Mouse (Mus musculus): Measurements from ENCODE around the gene Ccdc114.

The Ccdc114 gene

GRCm38 (mm10) chr7:45988344-45988743, 64.5 kb downstream of the Ccdc114 start:
- DNase-seq: no peak

DNA sequence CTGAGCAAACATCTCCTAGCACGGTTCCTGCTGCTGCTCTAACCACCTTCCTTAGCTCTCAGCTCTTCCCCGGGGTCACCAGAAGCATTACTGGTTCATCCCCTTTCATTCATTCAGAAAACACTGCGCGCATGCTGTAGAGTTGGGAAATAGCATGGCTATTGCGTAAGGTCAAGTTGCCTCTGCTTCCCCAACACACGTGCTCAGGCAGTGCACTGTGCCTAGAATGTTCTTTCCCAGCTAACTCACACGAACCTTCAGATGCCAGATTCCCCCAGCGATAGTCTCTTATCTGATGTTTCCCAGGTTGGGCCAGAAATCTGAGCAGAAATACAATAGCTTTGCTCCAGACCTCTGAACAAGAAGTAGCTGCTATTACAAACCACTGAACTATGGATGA, 68.6 kb downstream of the Ccdc114 start:
- DNase-seq: no peak

Measured in cerebellum, adult 18-20 months (tissue).